Mouse (Mus musculus): ENCODE results near the gene Fxyd7.

- TF ChIP-seq CTCF (IDR thresholded peaks at IDR 0.05; ENCODE audit: borderline replicate concordance, insufficient read depth, low read length): 0 out of 2 replicates have a peak, but pooled peaks have one; percentile 7
- TF ChIP-seq POLR2A (IDR thresholded peaks at IDR 0.05; ENCODE audit: low read depth, low read length): no peak
Measured at GRCm38 (mm10) chr7:31052636-31053434, 1.6 kb upstream of the Fxyd7 start.

Measured in embryonic fibroblast, embryonic 13.5 days (primary cell).